Comparison of ENCODE assay signal across 8 mouse cellular contexts in genomic region chrX:75673920-75674665, GRCm38 (mm10).
DNase-seq lines count a peak whose midpoint lies in the region; ATAC-seq lines count a peak whose summit lies in the region.

No protein-coding gene starts in this region.

- no peaks in the 10 kb centered on the region for H3K36me3 ChIP-seq in forebrain, embryonic 14.5 days (ENCODE audit: control insufficient read depth, insufficient read depth, low read length)
- H3K36me3 ChIP-seq in neural tube, embryonic 15.5 days: no peaks in the 10 kb centered on the region

- H3K4me2 ChIP-seq in forebrain, embryonic 14.5 days (ENCODE audit: low read length): peak overlapping the region; percentile 34; the same call in 1 of the 2 replicates
- peak overlapping the region; percentile 45 for H3K4me2 ChIP-seq in neural tube, embryonic 15.5 days

- DNase-seq in ES-CJ7 (ENCODE audit: low read depth, low spot score): peak; percentile 98
- DNase-seq in cerebellum, adult 11 months: peak; percentile 95
- peak; percentile 98 for DNase-seq in forebrain, embryonic 14.5 days (ENCODE audit: low spot score)
- DNase-seq in heart, postnatal 14 days: peak; percentile 90
- DNase-seq in layer of hippocampus, adult 11-12 months (ENCODE audit: low spot score): peak; percentile 98
- peak; percentile 96 to 97 for DNase-seq in lung, adult 18-20 months
- peak; percentile 92 for DNase-seq in testis, postnatal 14 days (ENCODE audit: low spot score)

- H3K27ac ChIP-seq in forebrain, embryonic 14.5 days (ENCODE audit: low read depth, low read length): no peak overlapping the region
- H3K27ac ChIP-seq in neural tube, embryonic 15.5 days (replicated peaks): no peak overlapping the region

- WGBS in forebrain, embryonic 14.5 days: 17% methylated on average over 23 of the region's 23 CpGs
- WGBS in neural tube, embryonic 15.5 days: 11% methylated on average over 23 of the region's 23 CpGs

- H3K27me3 ChIP-seq in forebrain, embryonic 14.5 days (replicated peaks; ENCODE audit: control insufficient read depth, insufficient read depth, low read length): no peaks in the 10 kb centered on the region
- H3K27me3 ChIP-seq in neural tube, embryonic 15.5 days (replicated peaks): no peaks in the 10 kb centered on the region

- ATAC-seq in forebrain, embryonic 14.5 days: peak; percentile 97
- peak; percentile 96 for ATAC-seq in neural tube, embryonic 15.5 days (ENCODE audit: low FRiP score)

- H3K4me3 ChIP-seq in forebrain, embryonic 14.5 days (ENCODE audit: low read depth, low read length): peak overlapping the region; percentile 19
- peak overlapping the region; percentile 37 for H3K4me3 ChIP-seq in neural tube, embryonic 15.5 days (replicated peaks)

- H3K9ac ChIP-seq in forebrain, embryonic 14.5 days (ENCODE audit: low read length): no peak overlapping the region
- no peak overlapping the region for H3K9ac ChIP-seq in neural tube, embryonic 15.5 days (replicated peaks)

- no peaks in the 10 kb centered on the region for H3K4me1 ChIP-seq in forebrain, embryonic 14.5 days (ENCODE audit: control insufficient read depth, insufficient read depth, low read length)
- no peaks in the 10 kb centered on the region for H3K4me1 ChIP-seq in neural tube, embryonic 15.5 days

- intact Hi-C loops in heart, postnatal 14 days (cut with DNase I): loop anchor here (5.0 kb wide), 1 partner anchor 528 kb away; no protein-coding TSS in a partner anchor

- H3K9me3 ChIP-seq in forebrain, embryonic 14.5 days (replicated peaks; ENCODE audit: control insufficient read depth, low read length): no peaks in the 10 kb centered on the region
- no peaks in the 10 kb centered on the region for H3K9me3 ChIP-seq in neural tube, embryonic 15.5 days (replicated peaks)
